Mouse (Mus musculus) embryonic facial prominence, embryonic 12.5 days (tissue): Measurements from ENCODE around the gene Armc5. TPM values are rescaled to one million over a fixed set of nuclear protein-coding genes. Genes with fewer than 3 reads are reported as not detected.

ENCODE experiments used
- ATAC-seq: fragments of 200-750 bp; cut with Nextera tagmentation; 2 replicates; pipeline ENCODE4 v1.8.0; 2017; ENCODE audit not compliant: insufficient number of reproducible peaks, insufficient read depth, low FRiP score, low TSS enrichment
- H3K27ac ChIP-seq: fragments of 300-500 bp; sonication (generic); 2 replicates; pipeline ENCODE4 v1.5.1; 2016; ENCODE audit warnings: mild to moderate bottlenecking
- H3K27me3 ChIP-seq: fragments of 300-500 bp; sonication (generic); 2 replicates; pipeline ENCODE4 v1.6.1; 2016; ENCODE audit warnings: mild to moderate bottlenecking, moderate library complexity
- H3K36me3 ChIP-seq: fragments of 300-500 bp; sonication (generic); 2 replicates; pipeline ENCODE4 v1.6.1; 2016; ENCODE audit warnings: mild to moderate bottlenecking
- H3K4me1 ChIP-seq: fragments of 300-500 bp; sonication (generic); 2 replicates; pipeline ENCODE4 v1.6.1; 2016
- H3K4me2 ChIP-seq: fragments of 300-500 bp; sonication (generic); replicated peaks from 2 replicates; pipeline ENCODE4 v1.6.1; 2016; ENCODE audit warnings: mild to moderate bottlenecking, moderate library complexity
- H3K4me3 ChIP-seq: fragments of 300-500 bp; sonication (generic); 2 replicates; pipeline ENCODE4 v1.5.1; 2016; ENCODE audit warnings: mild to moderate bottlenecking
- H3K9ac ChIP-seq: fragments of 300-500 bp; sonication (generic); 2 replicates; pipeline ENCODE4 v1.6.1; 2016; ENCODE audit warnings: mild to moderate bottlenecking, moderate library complexity
- H3K9me3 ChIP-seq: fragments of 300-500 bp; sonication (generic); 2 replicates; pipeline ENCODE4 v1.6.1; 2016; ENCODE audit warnings: mild to moderate bottlenecking, moderate library complexity
- WGBS: fragments of 180-500 bp; shearing (Covaris S2); methylation state at CpG from one replicate; pipeline ENCODE4 v1.1.7; 2016; 5-methylcytosine and 5-hydroxymethylcytosine counted together
- polyA plus RNA-seq: library from polyadenylated mRNA; unstranded; fragments of >200 nt; fragmentation: Nextera tagmentation; extraction: Ambion mirVana; gene quantifications from 2 replicates; pipeline ENCODE4 v1.2.1, GENCODE M21; 2016

Gene Armc5
- polyA plus RNA-seq, 1 experiment from 2014 or later: 18.8 TPM

- Histone ChIP-seq H3K36me3 (peaks cover 21% of the 10 kb centered on the region; the same call in 1 of the 2 replicates), H3K4me3 (no peak overlapping the region), H3K9ac (no peak overlapping the region), H3K9me3 (no peaks in the 10 kb centered on the region), H3K27ac (no peak overlapping the region), H3K4me2 (no peak overlapping the region), H3K27me3 (no peaks in the 10 kb centered on the region), H3K4me1 (no peaks in the 10 kb centered on the region)
- ATAC-seq: no peak
- 88% methylated on average over 7 of the region's 7 CpGs for WGBS
These were observed 30.7 kb downstream of the Armc5 start for GRCm38 (mm10) chr7:128267813-128268212.

DNA sequence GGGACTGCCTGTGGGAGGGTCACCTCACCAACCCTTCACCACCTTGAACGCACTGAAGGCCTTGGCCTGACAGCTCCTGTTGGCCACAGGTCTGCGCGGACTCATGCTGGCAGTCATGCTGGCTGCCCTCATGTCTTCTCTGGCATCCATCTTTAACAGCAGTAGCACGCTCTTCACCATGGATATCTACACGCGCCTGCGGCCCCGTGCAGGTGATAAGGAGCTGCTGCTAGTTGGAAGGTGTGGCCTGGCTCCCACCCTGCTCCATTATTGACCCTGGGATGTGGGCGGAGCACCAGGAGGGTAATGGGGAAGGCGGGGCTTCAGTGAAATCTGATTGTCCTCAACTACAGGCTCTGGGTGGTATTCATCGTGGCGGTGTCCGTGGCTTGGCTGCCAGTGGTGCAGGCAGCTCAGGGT is 33.3 kb downstream of the Armc5 start:
- Histone ChIP-seq H3K27me3 (no peaks in the 10 kb centered on the region), H3K4me1 (no peaks in the 10 kb centered on the region), H3K36me3 (peaks cover 43% of the 10 kb centered on the region), H3K27ac (no peak overlapping the region), H3K4me2 (no peak overlapping the region), H3K9me3 (no peaks in the 10 kb centered on the region), H3K9ac (no peak overlapping the region), H3K4me3 (no peak overlapping the region)
- no peak for ATAC-seq
- 68% methylated on average over 13 of the region's 13 CpGs for WGBS

- Histone ChIP-seq H3K36me3 (peaks cover 53% of the 10 kb centered on the region), H3K4me3 (no peak overlapping the region), H3K9ac (no peak overlapping the region), H3K4me2 (no peak overlapping the region), H3K9me3 (no peaks in the 10 kb centered on the region), H3K27ac (no peak overlapping the region), H3K4me1 (no peaks in the 10 kb centered on the region), H3K27me3 (no peaks in the 10 kb centered on the region)
- no peak for ATAC-seq
- WGBS: 90% methylated on average over 9 of the region's 9 CpGs
These were observed 34.4 kb downstream of the Armc5 start for GRCm38 (mm10) chr7:128271496-128271895.

- no peak for ATAC-seq
- no peak overlapping the region for H3K4me2 ChIP-seq
- WGBS: 92% methylated on average over 6 of the region's 6 CpGs
- peaks cover 71% of the 10 kb centered on the region for H3K36me3 ChIP-seq
- H3K4me3 ChIP-seq: no peak overlapping the region
- no peak overlapping the region for H3K9ac ChIP-seq
- H3K27me3 ChIP-seq: no peaks in the 10 kb centered on the region
- H3K27ac ChIP-seq: no peak overlapping the region
- no peaks in the 10 kb centered on the region for H3K4me1 ChIP-seq
- H3K9me3 ChIP-seq: no peaks in the 10 kb centered on the region
These were observed 38.9 kb downstream of the Armc5 start for GRCm38 (mm10) chr7:128276051-128276450.

GRCm38 (mm10) chr7:128279750-128280149 is 42.6 kb downstream of the Armc5 start:
- Histone ChIP-seq H3K36me3 (peaks cover 45% of the 10 kb centered on the region), H3K27ac (no peak overlapping the region), H3K4me3 (no peak overlapping the region), H3K27me3 (no peaks in the 10 kb centered on the region), H3K4me2 (no peak overlapping the region), H3K9me3 (no peaks in the 10 kb centered on the region), H3K4me1 (no peaks in the 10 kb centered on the region), H3K9ac (no peak overlapping the region)
- WGBS: 91% methylated on average over 4 of the region's 4 CpGs
- ATAC-seq: no peak

DNA sequence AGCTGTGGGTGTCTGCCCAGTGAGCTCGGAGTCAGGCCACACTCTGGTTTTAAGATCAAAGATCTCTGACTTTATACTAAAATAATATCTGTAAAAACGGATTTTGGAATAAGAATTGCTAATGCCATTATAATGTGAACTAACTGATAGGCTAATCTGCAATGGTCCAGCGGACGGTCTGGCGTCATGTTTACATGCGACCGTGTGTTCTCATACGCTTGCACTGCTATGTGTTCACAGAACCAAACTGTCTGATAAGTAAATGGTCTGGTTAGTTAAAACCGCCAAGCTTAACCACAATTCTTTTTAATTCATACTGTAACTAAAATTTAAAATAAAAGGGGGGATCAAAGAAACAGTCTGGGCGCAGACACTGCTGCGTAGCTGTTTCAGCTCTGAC is 44.6 kb downstream of the Armc5 start:
- no peak overlapping the region for H3K27ac ChIP-seq
- no peaks in the 10 kb centered on the region for H3K27me3 ChIP-seq
- 88% methylated on average over 11 of the region's 11 CpGs for WGBS
- no peak for ATAC-seq
- no peak overlapping the region for H3K4me3 ChIP-seq
- no peak overlapping the region for H3K9ac ChIP-seq
- no peaks in the 10 kb centered on the region for H3K9me3 ChIP-seq
- no peaks in the 10 kb centered on the region for H3K4me1 ChIP-seq
- peaks cover 25% of the 10 kb centered on the region; the same call in 1 of the 2 replicates for H3K36me3 ChIP-seq
- no peak overlapping the region for H3K4me2 ChIP-seq

DNA sequence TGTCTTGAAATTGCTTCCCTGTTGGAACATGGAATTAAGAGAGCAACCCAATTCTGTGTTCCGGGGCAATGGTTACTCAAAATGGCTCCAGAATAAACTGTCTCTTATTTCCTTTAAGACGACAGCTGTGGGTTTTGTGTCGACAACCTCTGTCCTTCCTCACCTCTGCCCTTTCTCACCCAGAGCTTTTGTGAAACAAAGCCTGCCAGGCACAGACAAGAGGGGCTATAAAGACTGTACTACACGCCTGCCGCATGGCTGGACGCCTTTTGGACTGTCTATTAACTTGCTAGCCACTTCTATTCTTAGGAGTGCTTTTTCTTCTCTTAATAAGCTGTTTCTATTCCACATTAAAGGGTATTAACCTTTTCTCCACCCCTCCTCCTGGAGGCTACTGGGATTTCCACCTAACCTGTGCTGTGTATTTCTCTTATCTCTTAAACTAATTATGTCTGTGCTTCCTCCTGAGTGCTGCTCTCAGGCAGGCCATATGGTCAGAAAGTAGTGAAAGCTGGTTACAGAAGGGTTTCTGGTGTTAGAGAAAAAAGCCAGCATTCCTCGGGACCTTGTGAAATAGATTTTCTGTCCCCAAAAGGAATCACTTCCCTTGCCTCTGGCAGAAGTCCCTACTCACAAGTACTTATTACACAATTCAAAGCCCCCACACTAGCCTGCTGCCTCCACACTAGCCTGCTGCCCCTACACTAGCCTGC is 45.5 kb downstream of the Armc5 start:
- H3K9me3 ChIP-seq: no peaks in the 10 kb centered on the region
- H3K4me2 ChIP-seq: no peak overlapping the region
- no peaks in the 10 kb centered on the region for H3K4me1 ChIP-seq
- no peak for ATAC-seq
- no peaks in the 10 kb centered on the region for H3K27me3 ChIP-seq
- H3K4me3 ChIP-seq: no peak overlapping the region
- 22% methylated on average over 7 of the region's 7 CpGs for WGBS
- peaks cover 29% of the 10 kb centered on the region for H3K36me3 ChIP-seq
- H3K9ac ChIP-seq: no peak overlapping the region
- H3K27ac ChIP-seq: no peak overlapping the region

DNA sequence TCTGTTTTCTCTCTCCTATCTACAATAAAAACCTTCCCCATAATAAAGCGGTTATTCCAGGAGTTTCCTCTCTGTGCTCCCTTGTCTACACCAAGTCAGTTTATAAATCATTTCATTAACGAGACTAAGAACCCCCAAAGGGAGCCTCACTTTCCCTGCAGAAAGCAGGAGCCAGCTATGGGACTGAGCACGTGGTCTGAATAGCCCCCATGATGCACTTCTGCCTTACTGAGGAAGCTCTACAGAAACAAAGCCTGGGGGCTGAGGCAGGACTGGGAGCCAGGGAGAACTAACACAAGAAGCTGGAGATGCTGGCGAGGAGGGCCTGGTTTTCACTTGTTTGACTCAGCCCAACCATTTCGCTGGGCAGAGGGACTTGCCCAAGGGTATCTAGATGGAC is 46.9 kb downstream of the Armc5 start:
- H3K4me3 ChIP-seq: no peak overlapping the region
- peaks cover 30% of the 10 kb centered on the region for H3K36me3 ChIP-seq
- no peaks in the 10 kb centered on the region for H3K9me3 ChIP-seq
- H3K4me2 ChIP-seq: no peak overlapping the region
- H3K9ac ChIP-seq: no peak overlapping the region
- no peaks in the 10 kb centered on the region for H3K4me1 ChIP-seq
- no peaks in the 10 kb centered on the region for H3K27me3 ChIP-seq
- no peak for ATAC-seq
- H3K27ac ChIP-seq: no peak overlapping the region
- 60% methylated on average over 5 of the region's 5 CpGs for WGBS

GRCm38 (mm10) chr7:128285060-128285459 is 47.9 kb downstream of the Armc5 start:
- Histone ChIP-seq H3K27ac (no peak overlapping the region), H3K4me3 (no peak overlapping the region), H3K4me1 (no peaks in the 10 kb centered on the region), H3K27me3 (no peaks in the 10 kb centered on the region), H3K4me2 (no peak overlapping the region), H3K9ac (no peak overlapping the region), H3K36me3 (peaks cover 26% of the 10 kb centered on the region; the same call in 1 of the 2 replicates), H3K9me3 (no peaks in the 10 kb centered on the region)
- 0 out of 2 replicates have a peak, but pooled peaks have one; percentile 15 for ATAC-seq
- 83% methylated on average over 8 of the region's 8 CpGs for whole genome bisulfite sequencing

- no peak for ATAC-seq
- peaks cover 35% of the 10 kb centered on the region for H3K36me3 ChIP-seq
These were observed 51.9 kb downstream of the Armc5 start for GRCm38 (mm10) chr7:128288923-128289544.

More at GRCm38 (mm10) chr7:128288923-128289544, 51.9 kb downstream of the Armc5 start:
- no peaks in the 10 kb centered on the region for H3K4me1 ChIP-seq
- 36% methylated on average over 9 of the region's 9 CpGs for WGBS
- no peak overlapping the region for H3K4me3 ChIP-seq
- 0 out of 2 replicates have a peak overlapping the region, but pooled peaks have one; percentile 5 for H3K27ac ChIP-seq
- no peak overlapping the region for H3K9ac ChIP-seq
- no peak overlapping the region for H3K4me2 ChIP-seq
- H3K9me3 ChIP-seq: no peaks in the 10 kb centered on the region
- no peaks in the 10 kb centered on the region for H3K27me3 ChIP-seq
